Mouse (Mus musculus) midbrain, embryonic 16.5 days (tissue): ENCODE measurements around the gene Aak1. TPM values are rescaled to one million over a fixed set of nuclear protein-coding genes. Genes with fewer than 3 reads are reported as not detected.

ENCODE experiments used
- ATAC-seq: fragments of 200-750 bp; cut with Nextera tagmentation; 2 replicates; pipeline ENCODE4 v1.8.0; 2017; ENCODE audit warnings: moderate TSS enrichment
- H3K27ac ChIP-seq: fragments of 300-500 bp; sonication (generic); 2 replicates; pipeline ENCODE4 v1.5.1; 2014; ENCODE audit warnings: mild to moderate bottlenecking, low read length, mixed read lengths
- H3K27me3 ChIP-seq: fragments of 300-500 bp; sonication (generic); 2 replicates; pipeline ENCODE4 v1.6.1; 2014; ENCODE audit warnings: low read depth, low read length, mixed read lengths; ENCODE audit not compliant: control insufficient read depth, insufficient read depth
- H3K36me3 ChIP-seq: fragments of 300-500 bp; sonication (generic); 2 replicates; pipeline ENCODE4 v1.6.1; 2014; ENCODE audit warnings: mild to moderate bottlenecking, low read length, moderate library complexity, mixed read lengths; ENCODE audit not compliant: control insufficient read depth, insufficient read depth
- H3K4me1 ChIP-seq: fragments of 300-500 bp; sonication (generic); 2 replicates; pipeline ENCODE4 v1.6.1; 2014; ENCODE audit warnings: mild to moderate bottlenecking, low read length, mixed read lengths; ENCODE audit not compliant: control insufficient read depth, insufficient read depth
- H3K4me2 ChIP-seq: fragments of 300-500 bp; sonication (generic); 2 replicates; pipeline ENCODE4 v1.6.1; 2014; ENCODE audit warnings: mild to moderate bottlenecking, low read length, mixed read lengths
- H3K4me3 ChIP-seq: fragments of 300-500 bp; sonication (generic); 2 replicates; pipeline ENCODE4 v1.5.1; 2014; ENCODE audit warnings: low read depth, mild to moderate bottlenecking, low read length, moderate library complexity, mixed read lengths
- H3K9ac ChIP-seq: fragments of 300-500 bp; sonication (generic); 2 replicates; pipeline ENCODE4 v1.6.1; 2014; ENCODE audit warnings: low read depth, low read length, mixed read lengths
- H3K9me3 ChIP-seq: fragments of 300-500 bp; sonication (generic); replicated peaks from 2 replicates; pipeline ENCODE4 v1.6.1; 2014; ENCODE audit warnings: mild to moderate bottlenecking, low read length, mixed read lengths; ENCODE audit not compliant: control insufficient read depth, poor library complexity, severe bottlenecking
- WGBS: fragments of 180-500 bp; shearing (Covaris S2); extraction: QIAGEN DNeasy Blood & Tissue Kit; methylation state at CpG from one replicate; pipeline ENCODE4 v1.1.7; 2014; 5-methylcytosine and 5-hydroxymethylcytosine counted together
- polyA plus RNA-seq: library from polyadenylated mRNA; unstranded; fragments of >200 nt; fragmentation: Nextera tagmentation; extraction: Ambion mirVana; gene quantifications from 2 replicates; pipeline ENCODE4 v1.2.1, GENCODE M21; 2015

Gene Aak1
- polyA plus RNA-seq, 1 experiment from 2014 or later: 44.6 TPM

DNA sequence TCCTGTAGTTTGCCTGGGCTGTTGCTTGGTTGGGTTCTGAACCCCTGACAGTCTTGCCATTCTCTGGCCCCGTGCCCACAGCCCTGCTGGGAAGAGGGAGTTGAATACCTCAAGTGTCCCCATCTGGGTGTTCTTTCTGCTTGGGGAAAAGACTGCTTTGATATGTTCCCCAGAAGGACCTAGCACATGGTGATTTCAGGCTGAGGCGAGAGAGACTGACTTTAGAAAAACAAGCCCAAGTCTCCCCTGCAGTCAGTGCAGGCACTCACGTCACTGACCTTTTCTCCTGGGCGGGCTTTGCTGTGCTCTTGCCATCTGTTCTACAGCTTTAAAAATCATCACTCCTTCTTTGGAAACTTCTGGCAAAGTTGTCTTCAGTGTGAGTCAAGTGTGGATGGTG, 67.9 kb downstream of the Aak1 start:
- H3K27me3 ChIP-seq: no peaks in the 10 kb centered on the region
- peaks cover 4% of the 10 kb centered on the region; the same call in 1 of the 2 replicates for H3K4me1 ChIP-seq
- no peak overlapping the region for H3K4me2 ChIP-seq
- no peaks in the 10 kb centered on the region for H3K9me3 ChIP-seq
- ATAC-seq: no peak
- H3K9ac ChIP-seq: no peak overlapping the region
- no peak overlapping the region for H3K4me3 ChIP-seq
- no peaks in the 10 kb centered on the region for H3K36me3 ChIP-seq
- H3K27ac ChIP-seq: no peak overlapping the region
- WGBS: 72% methylated on average over 4 of the region's 4 CpGs

DNA sequence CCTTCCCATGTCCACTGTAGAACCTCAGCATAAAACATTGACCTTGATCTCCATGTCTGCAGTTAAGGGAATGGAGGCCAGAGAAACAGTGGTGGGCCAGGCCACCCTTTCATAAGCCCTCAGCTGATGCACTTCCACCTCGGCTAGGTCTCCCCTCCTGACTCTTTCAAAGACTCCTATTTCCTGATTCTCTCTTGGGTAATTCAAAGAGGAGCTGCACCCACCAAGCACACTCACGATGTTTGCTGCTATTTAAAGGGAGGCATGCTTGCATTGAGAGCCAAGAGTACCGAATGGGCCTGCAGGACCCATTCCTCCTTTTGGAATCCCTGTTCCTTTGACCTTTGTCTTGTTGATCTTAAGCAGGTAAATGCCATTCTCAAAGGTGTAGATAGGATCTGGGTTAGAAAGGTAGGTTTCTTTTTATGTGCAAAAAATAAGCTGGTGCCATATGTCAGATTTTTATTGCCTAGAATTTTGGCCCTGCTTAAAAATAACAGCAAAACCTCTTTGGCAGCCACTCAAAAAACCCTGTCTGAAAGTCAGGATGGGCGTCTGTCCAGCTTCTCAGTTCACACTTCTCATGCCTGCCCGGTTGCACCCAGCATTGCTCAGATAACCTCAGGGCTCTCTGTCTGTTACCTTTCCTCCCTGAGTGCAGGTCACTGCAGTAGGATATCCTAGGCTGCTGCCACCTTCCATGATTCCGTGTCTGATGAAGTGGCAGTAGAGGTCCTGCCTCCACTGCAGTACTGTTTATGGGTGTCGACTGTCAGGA, 68.9 kb downstream of the Aak1 start:
- Histone ChIP-seq H3K36me3 (no peaks in the 10 kb centered on the region), H3K9ac (no peak overlapping the region), H3K27me3 (no peaks in the 10 kb centered on the region), H3K4me2 (no peak overlapping the region), H3K27ac (no peak overlapping the region), H3K9me3 (no peaks in the 10 kb centered on the region), H3K4me3 (no peak overlapping the region), H3K4me1 (peaks cover 4% of the 10 kb centered on the region; the same call in 1 of the 2 replicates)
- ATAC-seq: no peak
- 71% methylated on average over 7 of the region's 7 CpGs for WGBS

DNA sequence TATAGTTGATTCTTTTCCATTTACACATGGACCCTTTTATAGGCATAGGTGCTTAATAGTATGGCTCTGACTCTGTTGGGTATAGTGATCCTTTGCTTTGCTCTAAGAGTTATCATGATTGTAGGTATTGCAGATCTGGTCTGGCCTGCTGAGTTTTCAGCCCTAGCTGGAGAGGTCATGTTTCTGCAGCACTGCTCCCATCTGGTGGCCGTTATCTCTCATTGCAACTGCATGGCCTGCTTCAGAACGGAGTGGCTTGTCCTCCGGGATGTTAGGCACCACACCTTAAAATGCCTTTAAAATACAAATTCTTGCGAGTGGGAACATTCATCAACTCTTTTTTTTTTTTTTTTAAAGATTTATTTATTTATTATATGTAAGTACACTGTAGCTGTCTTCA, 72.6 kb downstream of the Aak1 start:
- ATAC-seq: no peak
- H3K4me3 ChIP-seq: no peak overlapping the region
- H3K9me3 ChIP-seq: no peaks in the 10 kb centered on the region
- no peak overlapping the region for H3K9ac ChIP-seq
- H3K36me3 ChIP-seq: no peaks in the 10 kb centered on the region
- H3K27me3 ChIP-seq: no peaks in the 10 kb centered on the region
- peaks cover 4% of the 10 kb centered on the region; the same call in 1 of the 2 replicates for H3K4me1 ChIP-seq
- H3K4me2 ChIP-seq: no peak overlapping the region
- WGBS: 18% methylated on average over 4 of the region's 4 CpGs
- no peak overlapping the region for H3K27ac ChIP-seq

DNA sequence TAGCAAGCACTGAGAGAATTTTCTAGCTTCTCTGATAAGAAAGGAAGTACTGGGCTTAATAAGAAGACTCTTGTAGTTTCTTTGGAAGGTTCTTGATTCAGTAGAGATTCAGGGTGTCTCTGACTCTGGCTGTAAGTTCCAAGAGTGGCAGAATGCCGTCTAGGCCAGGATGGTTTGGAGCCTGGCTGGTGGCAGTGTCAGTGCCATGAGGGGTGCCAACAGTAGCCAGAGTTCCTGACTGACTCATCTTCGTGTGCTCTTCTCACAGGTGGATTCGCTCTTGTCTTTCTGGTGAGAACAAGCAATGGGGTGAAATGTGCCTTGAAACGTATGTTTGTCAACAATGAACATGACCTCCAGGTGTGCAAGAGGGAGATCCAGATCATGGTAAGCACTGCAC, 75.4 kb downstream of the Aak1 start:
- Histone ChIP-seq H3K27me3 (no peaks in the 10 kb centered on the region), H3K4me3 (no peak overlapping the region), H3K9ac (no peak overlapping the region), H3K9me3 (no peaks in the 10 kb centered on the region), H3K4me1 (no peaks in the 10 kb centered on the region), H3K27ac (no peak overlapping the region), H3K36me3 (no peaks in the 10 kb centered on the region), H3K4me2 (no peak overlapping the region)
- 91% methylated on average over 4 of the region's 4 CpGs for WGBS
- no peak for ATAC-seq

DNA sequence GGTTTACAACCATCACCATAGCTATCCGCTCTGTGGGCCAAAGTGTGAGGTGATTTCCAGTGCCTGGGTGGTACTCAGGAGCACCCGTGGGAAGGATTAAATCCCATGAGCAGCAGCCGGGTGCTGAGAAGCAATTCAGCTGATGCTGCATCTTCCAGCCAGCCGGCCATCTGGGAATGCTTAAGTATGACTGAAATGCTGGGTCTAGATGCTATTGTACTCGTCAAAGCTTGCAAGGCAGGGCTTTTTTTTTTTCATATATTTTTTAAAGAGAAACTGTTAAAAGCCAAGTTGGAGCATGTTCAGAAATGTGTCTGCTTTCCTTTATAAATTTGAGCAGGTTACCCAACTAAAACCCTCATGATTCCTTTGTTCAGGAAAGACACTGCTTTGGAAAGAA, 85.2 kb downstream of the Aak1 start:
- H3K27me3 ChIP-seq: no peaks in the 10 kb centered on the region
- no peak for ATAC-seq
- peaks cover 25% of the 10 kb centered on the region for H3K36me3 ChIP-seq
- no peak overlapping the region for H3K4me2 ChIP-seq
- WGBS: 83% methylated on average over 5 of the region's 5 CpGs
- no peak overlapping the region for H3K4me3 ChIP-seq
- H3K27ac ChIP-seq: no peak overlapping the region
- H3K9me3 ChIP-seq: no peaks in the 10 kb centered on the region
- no peak overlapping the region for H3K9ac ChIP-seq
- H3K4me1 ChIP-seq: no peaks in the 10 kb centered on the region

DNA sequence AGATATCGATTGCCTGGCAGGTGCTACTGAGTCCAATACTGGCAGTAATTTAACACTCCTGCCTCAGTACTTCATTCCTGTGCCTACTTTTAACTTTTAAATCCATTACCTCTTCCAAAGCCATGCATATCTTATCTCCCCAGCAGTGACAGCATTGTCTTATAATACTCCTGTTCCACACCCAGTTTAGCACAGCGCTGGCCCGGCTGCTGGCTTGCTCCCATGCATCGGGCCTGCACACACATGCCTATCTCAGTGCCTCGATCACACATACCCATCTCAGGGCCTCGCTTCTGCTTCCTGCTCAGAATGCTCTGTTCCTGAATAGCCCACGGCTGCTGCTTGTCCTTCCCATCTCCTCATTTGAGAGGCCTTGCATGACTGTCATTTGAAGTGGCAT, 90.5 kb downstream of the Aak1 start:
- H3K4me1 ChIP-seq: no peaks in the 10 kb centered on the region
- H3K36me3 ChIP-seq: peaks cover 26% of the 10 kb centered on the region
- no peak overlapping the region for H3K27ac ChIP-seq
- no peak overlapping the region for H3K4me3 ChIP-seq
- H3K4me2 ChIP-seq: no peak overlapping the region
- H3K9me3 ChIP-seq: no peaks in the 10 kb centered on the region
- no peaks in the 10 kb centered on the region for H3K27me3 ChIP-seq
- H3K9ac ChIP-seq: no peak overlapping the region
- no peak for ATAC-seq
- WGBS: 95% methylated on average over 7 of the region's 7 CpGs

DNA sequence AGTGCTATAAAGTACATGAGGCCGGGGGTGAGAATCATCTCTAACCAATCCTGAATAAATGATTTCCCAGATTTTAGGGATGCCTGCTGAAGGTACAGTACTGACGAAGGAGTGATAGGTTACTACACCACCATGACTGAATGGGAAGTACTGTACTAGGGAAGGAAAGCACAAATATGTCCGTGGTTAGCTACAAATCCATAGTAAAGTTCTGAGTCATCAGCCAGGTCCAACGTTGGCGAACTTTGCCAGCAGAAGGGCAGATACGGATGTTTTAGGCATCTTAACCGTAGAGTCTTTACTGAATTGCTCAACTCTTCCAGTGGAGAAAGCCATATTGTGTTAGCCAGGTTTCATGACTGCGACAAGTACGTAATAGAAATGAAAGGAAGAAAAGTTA, 91.6 kb downstream of the Aak1 start:
- no peaks in the 10 kb centered on the region for H3K9me3 ChIP-seq
- no peak overlapping the region for H3K4me2 ChIP-seq
- no peaks in the 10 kb centered on the region for H3K4me1 ChIP-seq
- no peak overlapping the region for H3K27ac ChIP-seq
- no peak overlapping the region for H3K9ac ChIP-seq
- H3K36me3 ChIP-seq: peaks cover 20% of the 10 kb centered on the region
- WGBS: 97% methylated on average over 9 of the region's 9 CpGs
- no peak for ATAC-seq
- H3K27me3 ChIP-seq: no peaks in the 10 kb centered on the region
- no peak overlapping the region for H3K4me3 ChIP-seq

DNA sequence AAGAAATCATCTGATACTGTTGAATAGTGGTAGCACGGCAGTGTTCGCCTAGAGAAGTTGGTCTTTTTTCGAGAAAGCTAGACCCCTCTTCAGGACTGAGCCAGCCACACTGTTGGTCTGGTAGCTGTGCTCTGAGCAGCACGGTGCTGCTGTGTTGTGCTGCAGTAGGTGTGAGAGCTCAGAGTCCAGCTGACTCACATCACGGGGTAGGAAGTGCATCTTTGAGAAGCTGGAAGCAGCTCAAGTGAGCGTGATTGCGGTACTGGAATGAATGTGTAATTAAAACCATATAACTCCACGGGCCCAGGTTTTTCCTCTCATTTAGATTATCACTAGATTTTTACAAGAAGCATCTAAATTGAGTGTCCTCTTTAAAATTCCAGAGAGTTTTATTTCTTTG, 97.8 kb downstream of the Aak1 start:
- 78% methylated on average over 8 of the region's 8 CpGs for WGBS
- no peaks in the 10 kb centered on the region for H3K4me1 ChIP-seq
- H3K9me3 ChIP-seq: no peaks in the 10 kb centered on the region
- no peak for ATAC-seq
- H3K9ac ChIP-seq: no peak overlapping the region
- no peak overlapping the region for H3K4me2 ChIP-seq
- H3K27me3 ChIP-seq: no peaks in the 10 kb centered on the region
- H3K36me3 ChIP-seq: peaks cover 15% of the 10 kb centered on the region
- no peak overlapping the region for H3K27ac ChIP-seq
- H3K4me3 ChIP-seq: no peak overlapping the region

DNA sequence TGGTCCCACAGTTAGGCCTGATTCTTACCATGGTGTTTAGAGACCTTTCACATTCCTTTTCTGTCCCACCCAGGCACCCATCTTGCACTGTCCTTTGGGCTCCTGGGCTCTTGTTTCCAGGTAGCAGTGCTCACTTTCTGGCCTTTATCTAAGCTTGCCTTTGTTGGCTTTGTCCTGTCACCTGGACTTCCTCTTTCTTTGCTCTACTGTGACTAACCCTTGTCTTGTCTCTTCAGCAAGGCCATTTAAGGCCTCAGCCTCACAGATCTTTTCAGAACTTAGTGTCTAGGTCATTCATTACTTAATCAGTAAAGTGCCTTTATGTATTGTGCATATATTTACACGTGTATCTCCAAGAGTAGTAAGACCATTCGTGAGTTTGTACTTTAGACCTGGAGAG, 99.4 kb downstream of the Aak1 start:
- H3K27me3 ChIP-seq: no peaks in the 10 kb centered on the region
- H3K4me2 ChIP-seq: no peak overlapping the region
- H3K27ac ChIP-seq: no peak overlapping the region
- peaks cover 19% of the 10 kb centered on the region for H3K36me3 ChIP-seq
- 91% methylated on average over 2 of the region's 2 CpGs for WGBS
- H3K9me3 ChIP-seq: no peaks in the 10 kb centered on the region
- H3K4me3 ChIP-seq: no peak overlapping the region
- no peak overlapping the region for H3K9ac ChIP-seq
- H3K4me1 ChIP-seq: no peaks in the 10 kb centered on the region
- ATAC-seq: no peak
